Mouse (Mus musculus) layer of hippocampus, adult 2 months (tissue): Measurements from ENCODE around the gene Rab31. TPM values are rescaled to one million over a fixed set of nuclear protein-coding genes. Genes with fewer than 3 reads are reported as not detected.
A peak's percentile ranks its signal among the peaks of the same experiment; 100 is the strongest.
"Not testable (repeated sequence)": the region's sequence is repeated elsewhere in the genome, so short reads cannot be mapped to it uniquely, and the experiment has no call there.

Experiments
- DNase-seq, 2 experiments: peaks; one replicate each; pipeline ENCODE4 v3.0.0; 2022; ENCODE audit warnings: low spot score in 2 of 2
- H3K27ac ChIP-seq: fragments of 200-600 bp; 2 replicates; pipeline ENCODE4 v1.8.1; 2022
- H3K4me3 ChIP-seq: fragments of 200-600 bp; 2 replicates; pipeline ENCODE4 v1.8.1; 2022; ENCODE audit warnings: mild to moderate bottlenecking
- CTCF ChIP-seq: fragments of 200-600 bp; conservative IDR thresholded peaks from 2 replicates; pipeline ENCODE4 v1.8.1; 2022; ENCODE audit warnings: antibody characterized with exemption, mild to moderate bottlenecking, moderate library complexity
- total RNA-seq, 2 experiments: library from RNA; stranded (reverse); gene quantifications; 2 replicates each; pipeline ENCODE4 v1.2.3; 2021

The Rab31 gene
- total RNA-seq, 2 experiments from 2014 or later = 46.9 TPM

- Histone ChIP-seq H3K4me3 (no peak overlapping the region), H3K27ac (no peak overlapping the region)
- TF ChIP-seq CTCF = no peak
- no peak for DNase-seq
Observed at GRCm38 (mm10) chr17:65656076-65656475, 116.5 kb downstream of the Rab31 start.

GRCm38 (mm10) chr17:65655608-65656007, 116.9 kb downstream of the Rab31 start:
- Histone ChIP-seq H3K4me3 (no peak overlapping the region), H3K27ac (no peak overlapping the region)
- no peak for DNase-seq
- no peak for TF ChIP-seq CTCF

- DNase-seq = no peak
- no peak overlapping the region for H3K27ac ChIP-seq
- no peak for TF ChIP-seq CTCF
- H3K4me3 ChIP-seq = no peak overlapping the region
Observed at GRCm38 (mm10) chr17:65650598-65650997, 122.0 kb downstream of the Rab31 start.

GRCm38 (mm10) chr17:65649175-65649493, 123.4 kb downstream of the Rab31 start:
- H3K27ac ChIP-seq = no peak overlapping the region
- no peak for TF ChIP-seq CTCF
- DNase-seq = no peak
- H3K4me3 ChIP-seq = no peak overlapping the region

- Histone ChIP-seq H3K4me3 (no peak overlapping the region), H3K27ac (no peak overlapping the region)
- no peak for TF ChIP-seq CTCF
- DNase-seq = no peak
Observed at GRCm38 (mm10) chr17:65648371-65649174, 124.0 kb downstream of the Rab31 start.

- no peak for TF ChIP-seq CTCF
- DNase-seq = no peak
- H3K4me3 ChIP-seq = no peak overlapping the region
- H3K27ac ChIP-seq = no peak overlapping the region
Observed at GRCm38 (mm10) chr17:65647961-65648360, 124.6 kb downstream of the Rab31 start.

- no peak overlapping the region for H3K27ac ChIP-seq
- no peak for DNase-seq
- no peak for TF ChIP-seq CTCF
- no peak overlapping the region for H3K4me3 ChIP-seq
Observed at GRCm38 (mm10) chr17:65647226-65647625, 125.3 kb downstream of the Rab31 start.

- TF ChIP-seq CTCF = no peak
- peak overlapping the region; percentile 85 for H3K27ac ChIP-seq
- H3K4me3 ChIP-seq = no peak overlapping the region
- no peak for DNase-seq
Observed at GRCm38 (mm10) chr17:65643579-65643978, 129.0 kb downstream of the Rab31 start.

- peak; percentile 48 to 71 for DNase-seq
- peak overlapping the region; percentile 85 for H3K27ac ChIP-seq
- no peak for TF ChIP-seq CTCF
- H3K4me3 ChIP-seq = no peak overlapping the region
Observed at GRCm38 (mm10) chr17:65643051-65643521, 129.5 kb downstream of the Rab31 start.

- no peak overlapping the region for H3K4me3 ChIP-seq
- no peak for TF ChIP-seq CTCF
- DNase-seq = no peak
Observed at GRCm38 (mm10) chr17:65642578-65642991, 130.0 kb downstream of the Rab31 start.

GRCm38 (mm10) chr17:65641734-65642218, 130.8 kb downstream of the Rab31 start, which contains the start of gene Txndc2:
TSS of gene Txndc2 (minus strand) at chr17:65642168.
- peak within 1 kb of the TSS; percentile 85 for H3K27ac ChIP-seq
- DNase-seq = no peak
- H3K4me3 ChIP-seq = no peak within 1 kb of the TSS
- TF ChIP-seq CTCF = no peak

More at GRCm38 (mm10) chr17:65642578-65642991, 130.0 kb downstream of the Rab31 start:
- peak overlapping the region; percentile 85 for H3K27ac ChIP-seq

- Histone ChIP-seq H3K27ac (no peak overlapping the region), H3K4me3 (no peak overlapping the region)
- DNase-seq = no peak
- TF ChIP-seq CTCF = no peak
Observed at GRCm38 (mm10) chr17:65639144-65639543, 133.4 kb downstream of the Rab31 start.

- DNase-seq = no peak
- H3K27ac ChIP-seq = no peak overlapping the region
- no peak overlapping the region for H3K4me3 ChIP-seq
- TF ChIP-seq CTCF = no peak
Observed at GRCm38 (mm10) chr17:65635715-65636360, 136.7 kb downstream of the Rab31 start.

GRCm38 (mm10) chr17:65629943-65630342, 142.6 kb downstream of the Rab31 start:
- no peak for DNase-seq
- Histone ChIP-seq H3K27ac (no peak overlapping the region), H3K4me3 (no peak overlapping the region)
- no peak for TF ChIP-seq CTCF

- H3K27ac ChIP-seq, H3K4me3 ChIP-seq, DNase-seq: not testable (repeated sequence)
Observed at GRCm38 (mm10) chr17:65628823-65629532, 143.6 kb downstream of the Rab31 start.
